Mouse (Mus musculus): ENCODE measurements at regions not wholly inside any gene's neighbourhood (a gene's known extent, or its start where the extent isn't known, plus 50 kb on each side); places are given as distances from the start of the nearest gene placed in this dataset.

GRCm38 (mm10) chr15:56425986-56426385 is 1051.4 kb downstream of the Slc22a22 start:
- Histone ChIP-seq H3K27me3 (ENCODE audit: control insufficient read depth, insufficient read depth, low read length) (no peaks in the 10 kb centered on the region), H3K9me3 (ENCODE audit: control insufficient read depth, low read length) (no peaks in the 10 kb centered on the region), H3K36me3 (ENCODE audit: control insufficient read depth, insufficient read depth, low read length) (no peaks in the 10 kb centered on the region), H3K4me3 (ENCODE audit: control insufficient read depth in 1 of 2, insufficient read depth in 1 of 2, low read depth in 1 of 2, low read length in 2 of 2) (no peak overlapping the region), H3K4me1 (ENCODE audit: control insufficient read depth in 2 of 2, insufficient read depth in 2 of 2, low read length in 2 of 2) (no peaks in the 10 kb centered on the region), H3K4me2 (ENCODE audit: low read length) (no peak overlapping the region), H3K9ac (ENCODE audit: low read length) (no peak overlapping the region), H3K27ac (replicated peaks in 1 of 2; ENCODE audit: control insufficient read depth in 1 of 2, insufficient read depth in 1 of 2, low read depth in 2 of 2, low read length in 2 of 2) (no peak overlapping the region)
- no peak for ATAC-seq (ENCODE audit: insufficient number of reproducible peaks, insufficient read depth, low FRiP score, low read depth)
- WGBS = 21% methylated on average over 4 of the region's 4 CpGs

- H3K4me2 ChIP-seq (ENCODE audit: low read length) = no peak overlapping the region
- WGBS = 69% methylated on average over 1 of the region's 1 CpGs
- H3K4me1 ChIP-seq (ENCODE audit: control insufficient read depth in 2 of 2, insufficient read depth in 2 of 2, low read length in 2 of 2) = no peaks in the 10 kb centered on the region
- no peak overlapping the region for H3K4me3 ChIP-seq (ENCODE audit: control insufficient read depth in 1 of 2, insufficient read depth in 1 of 2, low read depth in 1 of 2, low read length in 2 of 2)
- no peak overlapping the region for H3K9ac ChIP-seq (ENCODE audit: low read length)
- H3K36me3 ChIP-seq (ENCODE audit: control insufficient read depth, insufficient read depth, low read length) = no peaks in the 10 kb centered on the region
- no peaks in the 10 kb centered on the region for H3K9me3 ChIP-seq (ENCODE audit: control insufficient read depth, low read length)
- H3K27ac ChIP-seq (replicated peaks in 1 of 2; ENCODE audit: control insufficient read depth in 1 of 2, insufficient read depth in 1 of 2, low read depth in 2 of 2, low read length in 2 of 2) = no peak overlapping the region
- H3K27me3 ChIP-seq (ENCODE audit: control insufficient read depth, insufficient read depth, low read length) = no peaks in the 10 kb centered on the region
- no peak for ATAC-seq (ENCODE audit: insufficient number of reproducible peaks, insufficient read depth, low FRiP score, low read depth)
These were observed 1056.7 kb downstream of the Slc22a22 start for GRCm38 (mm10) chr15:56420681-56421080.

DNA sequence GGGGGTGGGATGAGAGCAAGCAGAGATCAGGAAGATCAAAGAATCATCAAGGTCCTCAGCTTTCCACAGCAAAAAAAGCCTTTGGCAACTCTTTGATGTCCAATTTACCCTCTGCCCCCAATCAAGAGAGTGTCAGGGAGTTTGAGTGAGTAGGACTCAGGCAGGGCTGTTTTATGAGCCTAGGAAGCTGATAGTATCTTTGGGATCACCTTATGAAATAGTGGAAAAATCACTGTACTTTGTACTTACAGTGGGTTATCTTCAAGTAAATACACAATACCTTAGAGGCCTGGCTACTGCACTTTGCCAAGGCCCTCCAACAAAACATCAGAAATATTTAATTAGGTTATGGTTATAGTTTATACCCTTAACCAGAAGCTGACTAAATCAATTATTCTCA is 1085.4 kb downstream of the Slc22a22 start:
- H3K27me3 ChIP-seq (ENCODE audit: control insufficient read depth, insufficient read depth, low read length) = no peaks in the 10 kb centered on the region
- H3K27ac ChIP-seq (replicated peaks in 1 of 2; ENCODE audit: control insufficient read depth in 1 of 2, insufficient read depth in 1 of 2, low read depth in 2 of 2, low read length in 2 of 2) = no peak overlapping the region
- no peaks in the 10 kb centered on the region for H3K36me3 ChIP-seq (ENCODE audit: control insufficient read depth, insufficient read depth, low read length)
- no peak overlapping the region for H3K4me3 ChIP-seq (ENCODE audit: control insufficient read depth in 1 of 2, insufficient read depth in 1 of 2, low read depth in 1 of 2, low read length in 2 of 2)
- ATAC-seq (ENCODE audit: insufficient number of reproducible peaks, insufficient read depth, low FRiP score, low read depth) = no peak
- no peaks in the 10 kb centered on the region for H3K9me3 ChIP-seq (ENCODE audit: control insufficient read depth, low read length)
- H3K9ac ChIP-seq (ENCODE audit: low read length) = no peak overlapping the region
- no peaks in the 10 kb centered on the region for H3K4me1 ChIP-seq (ENCODE audit: control insufficient read depth in 2 of 2, insufficient read depth in 2 of 2, low read length in 2 of 2)
- no peak overlapping the region for H3K4me2 ChIP-seq (ENCODE audit: low read length)

- no peaks in the 10 kb centered on the region for H3K4me1 ChIP-seq (ENCODE audit: control insufficient read depth in 2 of 2, insufficient read depth in 2 of 2, low read length in 2 of 2)
- H3K4me2 ChIP-seq (ENCODE audit: low read length) = no peak overlapping the region
- no peak overlapping the region for H3K27ac ChIP-seq (replicated peaks in 1 of 2; ENCODE audit: control insufficient read depth in 1 of 2, insufficient read depth in 1 of 2, low read depth in 2 of 2, low read length in 2 of 2)
- H3K27me3 ChIP-seq (ENCODE audit: control insufficient read depth, insufficient read depth, low read length) = no peaks in the 10 kb centered on the region
- H3K36me3 ChIP-seq (ENCODE audit: control insufficient read depth, insufficient read depth, low read length) = no peaks in the 10 kb centered on the region
- 55% methylated on average over 1 of the region's 1 CpGs for WGBS
- H3K4me3 ChIP-seq (ENCODE audit: control insufficient read depth in 1 of 2, insufficient read depth in 1 of 2, low read depth in 1 of 2, low read length in 2 of 2) = no peak overlapping the region
- ATAC-seq (ENCODE audit: insufficient number of reproducible peaks, insufficient read depth, low FRiP score, low read depth) = no peak
- no peaks in the 10 kb centered on the region for H3K9me3 ChIP-seq (ENCODE audit: control insufficient read depth, low read length)
- H3K9ac ChIP-seq (ENCODE audit: low read length) = no peak overlapping the region
These were observed 1098.9 kb downstream of the Slc22a22 start for GRCm38 (mm10) chr15:56378511-56378910.

- Histone ChIP-seq H3K4me2 (ENCODE audit: low read length) (no peak overlapping the region), H3K4me3 (ENCODE audit: control insufficient read depth in 1 of 2, insufficient read depth in 1 of 2, low read depth in 1 of 2, low read length in 2 of 2) (no peak overlapping the region), H3K27ac (replicated peaks in 1 of 2; ENCODE audit: control insufficient read depth in 1 of 2, insufficient read depth in 1 of 2, low read depth in 2 of 2, low read length in 2 of 2) (no peak overlapping the region), H3K27me3 (ENCODE audit: control insufficient read depth, insufficient read depth, low read length) (no peaks in the 10 kb centered on the region), H3K9ac (ENCODE audit: low read length) (no peak overlapping the region), H3K36me3 (ENCODE audit: control insufficient read depth, insufficient read depth, low read length) (no peaks in the 10 kb centered on the region), H3K4me1 (ENCODE audit: control insufficient read depth in 2 of 2, insufficient read depth in 2 of 2, low read length in 2 of 2) (no peaks in the 10 kb centered on the region), H3K9me3 (ENCODE audit: control insufficient read depth, low read length) (no peaks in the 10 kb centered on the region)
- 75% methylated on average over 5 of the region's 5 CpGs for WGBS
- ATAC-seq (ENCODE audit: insufficient number of reproducible peaks, insufficient read depth, low FRiP score, low read depth) = no peak
These were observed 1126.5 kb downstream of the Slc22a22 start for GRCm38 (mm10) chr15:56350903-56351302.

GRCm38 (mm10) chr15:56346111-56346510 is 1131.3 kb downstream of the Slc22a22 start:
- Histone ChIP-seq H3K27me3 (ENCODE audit: control insufficient read depth, insufficient read depth, low read length) (no peaks in the 10 kb centered on the region), H3K27ac (replicated peaks in 1 of 2; ENCODE audit: control insufficient read depth in 1 of 2, insufficient read depth in 1 of 2, low read depth in 2 of 2, low read length in 2 of 2) (no peak overlapping the region), H3K9me3 (ENCODE audit: control insufficient read depth, low read length) (no peaks in the 10 kb centered on the region), H3K4me1 (ENCODE audit: control insufficient read depth in 2 of 2, insufficient read depth in 2 of 2, low read length in 2 of 2) (no peaks in the 10 kb centered on the region), H3K4me2 (ENCODE audit: low read length) (no peak overlapping the region), H3K4me3 (ENCODE audit: control insufficient read depth in 1 of 2, insufficient read depth in 1 of 2, low read depth in 1 of 2, low read length in 2 of 2) (no peak overlapping the region), H3K9ac (ENCODE audit: low read length) (no peak overlapping the region), H3K36me3 (ENCODE audit: control insufficient read depth, insufficient read depth, low read length) (no peaks in the 10 kb centered on the region)
- WGBS = 51% methylated on average over 2 of the region's 2 CpGs
- no peak for ATAC-seq (ENCODE audit: insufficient number of reproducible peaks, insufficient read depth, low FRiP score, low read depth)

DNA sequence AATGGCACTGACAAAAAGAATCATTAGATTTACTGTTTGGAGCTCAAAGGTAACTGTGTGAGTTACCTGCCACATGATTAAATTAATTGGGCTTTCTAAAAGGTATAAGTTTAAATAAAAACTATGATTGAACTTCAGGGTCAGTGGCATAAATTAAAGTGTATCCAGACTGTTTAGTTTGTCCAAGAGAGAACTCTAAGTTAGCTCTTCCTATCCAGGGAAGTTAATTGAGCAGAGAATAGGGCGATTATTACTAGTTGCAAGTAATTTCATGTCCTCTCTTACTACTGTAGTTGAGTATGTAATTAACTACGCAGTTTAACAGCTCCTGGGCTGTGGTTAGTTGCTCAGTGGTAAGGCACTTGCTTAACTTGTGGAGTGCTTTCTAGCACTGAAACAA is 1132.5 kb downstream of the Slc22a22 start:
- 79% methylated on average over 2 of the region's 2 CpGs for WGBS
- Histone ChIP-seq H3K9me3 (ENCODE audit: control insufficient read depth, low read length) (no peaks in the 10 kb centered on the region), H3K36me3 (ENCODE audit: control insufficient read depth, insufficient read depth, low read length) (no peaks in the 10 kb centered on the region), H3K27ac (replicated peaks in 1 of 2; ENCODE audit: control insufficient read depth in 1 of 2, insufficient read depth in 1 of 2, low read depth in 2 of 2, low read length in 2 of 2) (no peak overlapping the region), H3K9ac (ENCODE audit: low read length) (no peak overlapping the region), H3K27me3 (ENCODE audit: control insufficient read depth, insufficient read depth, low read length) (no peaks in the 10 kb centered on the region), H3K4me3 (ENCODE audit: control insufficient read depth in 1 of 2, insufficient read depth in 1 of 2, low read depth in 1 of 2, low read length in 2 of 2) (no peak overlapping the region), H3K4me2 (ENCODE audit: low read length) (no peak overlapping the region), H3K4me1 (ENCODE audit: control insufficient read depth in 2 of 2, insufficient read depth in 2 of 2, low read length in 2 of 2) (no peaks in the 10 kb centered on the region)
- no peak for ATAC-seq (ENCODE audit: insufficient number of reproducible peaks, insufficient read depth, low FRiP score, low read depth)

DNA sequence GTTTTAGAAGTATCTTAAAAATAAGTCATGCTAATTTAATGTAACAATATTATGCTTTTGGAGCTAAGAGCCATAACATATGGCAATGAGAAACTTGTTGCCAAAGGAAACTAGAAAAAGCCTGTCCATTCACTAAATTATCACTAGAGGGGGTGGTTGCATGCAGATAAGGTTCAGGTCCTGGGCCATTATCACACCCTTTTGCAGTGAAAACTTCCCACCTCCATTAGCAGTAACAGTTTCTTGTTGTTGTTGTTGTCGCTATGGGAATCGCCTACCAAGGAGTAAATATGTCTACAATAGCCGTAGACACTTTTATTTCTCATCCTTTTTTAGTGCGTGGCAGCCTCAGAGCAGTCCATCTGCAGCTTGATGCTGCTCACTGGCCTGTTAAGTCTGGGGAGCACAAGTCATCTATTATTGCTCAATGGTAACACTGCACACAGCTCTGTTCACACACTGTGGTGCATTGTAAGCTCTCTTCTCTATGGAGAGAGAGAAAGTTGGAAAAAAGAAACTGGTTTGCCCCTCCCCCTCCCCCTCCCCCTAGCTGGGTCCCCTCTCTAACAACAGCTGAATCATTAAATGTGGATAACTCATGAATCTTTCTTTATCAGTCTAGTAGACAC is 1133.0 kb downstream of the Slc22a22 start:
- Histone ChIP-seq H3K27me3 (ENCODE audit: control insufficient read depth, insufficient read depth, low read length) (no peaks in the 10 kb centered on the region), H3K4me3 (ENCODE audit: control insufficient read depth in 1 of 2, insufficient read depth in 1 of 2, low read depth in 1 of 2, low read length in 2 of 2) (no peak overlapping the region), H3K9ac (ENCODE audit: low read length) (no peak overlapping the region), H3K9me3 (ENCODE audit: control insufficient read depth, low read length) (no peaks in the 10 kb centered on the region), H3K4me2 (ENCODE audit: low read length) (no peak overlapping the region), H3K4me1 (ENCODE audit: control insufficient read depth in 2 of 2, insufficient read depth in 2 of 2, low read length in 2 of 2) (no peaks in the 10 kb centered on the region), H3K36me3 (ENCODE audit: control insufficient read depth, insufficient read depth, low read length) (no peaks in the 10 kb centered on the region), H3K27ac (replicated peaks in 1 of 2; ENCODE audit: control insufficient read depth in 1 of 2, insufficient read depth in 1 of 2, low read depth in 2 of 2, low read length in 2 of 2) (no peak overlapping the region)
- no peak for ATAC-seq (ENCODE audit: insufficient number of reproducible peaks, insufficient read depth, low FRiP score, low read depth)
- WGBS = 55% methylated on average over 4 of the region's 4 CpGs
